Comparison of ENCODE assay signal across 10 mouse cellular contexts in genomic region chr12:85986540-85987443, GRCm38 (mm10).
DNase-seq lines count a peak whose midpoint lies in the region; ATAC-seq and TF ChIP-seq lines count a peak whose summit lies in the region.
"Had no signal": no experiment of that assay in that cellular context is flagged by ENCODE, and none has a peak within 500 bp of the region (broad histone marks: within the 10 kb centered on the region; RNA-seq: fewer than 3 reads in every experiment).

No protein-coding gene starts in this region.

- peaks cover 14 to 22% of the 10 kb centered on the region in 2 experiments for H3K4me1 ChIP-seq in heart, embryonic 14.5 days (ENCODE audit: control insufficient read depth in 2 of 2, insufficient read depth in 2 of 2, low read length in 2 of 2)
- H3K4me1 ChIP-seq in midbrain, postnatal 0 days (ENCODE audit: insufficient read depth, low read length) = no peaks in the 10 kb centered on the region; the same call in 1 of the 2 replicates
- H3K4me1 ChIP-seq in midbrain, embryonic 13.5 days (replicated peaks) = peaks cover 25% of the 10 kb centered on the region
- H3K4me1 ChIP-seq in heart, postnatal 0 days (ENCODE audit: control insufficient read depth, insufficient read depth) = peaks cover 24% of the 10 kb centered on the region
- H3K4me1 ChIP-seq: liver, embryonic 15.5 days had no signal

- H3K9ac ChIP-seq in heart, embryonic 14.5 days (ENCODE audit: low read length) = no peak overlapping the region
- H3K9ac ChIP-seq in midbrain, postnatal 0 days (replicated peaks; ENCODE audit: low read length, poor library complexity, severe bottlenecking) = no peak overlapping the region
- H3K9ac ChIP-seq in midbrain, embryonic 13.5 days (replicated peaks) = no peak overlapping the region
- no peak overlapping the region for H3K9ac ChIP-seq in heart, postnatal 0 days (replicated peaks; ENCODE audit: low read depth, low read length)
- H3K9ac ChIP-seq: liver, embryonic 15.5 days had no signal

- no peak for DNase-seq in heart, adult 8-10 months (ENCODE audit: low spot score)
- peak; percentile 69 for DNase-seq in midbrain, postnatal 0 days (ENCODE audit: low spot score)
- DNase-seq in heart, postnatal 0 days (ENCODE audit: low spot score) = no peak
- no peak for DNase-seq in liver
- DNase-seq in thymus, postnatal 36 days = no peak
- DNase-seq: gastrocnemius, postnatal 36 days had no signal

- H3ac ChIP-seq in myocyte (ENCODE audit: control insufficient read depth, insufficient read length) = no peak overlapping the region

- no peaks in the 10 kb centered on the region for H3K27me3 ChIP-seq in heart, embryonic 14.5 days (ENCODE audit: control insufficient read depth, insufficient read depth, low read length)
- H3K27me3 ChIP-seq in midbrain, postnatal 0 days (ENCODE audit: insufficient read depth, low read length) = no peaks in the 10 kb centered on the region
- H3K27me3 ChIP-seq in midbrain, embryonic 13.5 days = no peaks in the 10 kb centered on the region
- H3K27me3 ChIP-seq in heart, postnatal 0 days (ENCODE audit: control insufficient read depth, insufficient read depth, low read length) = no peaks in the 10 kb centered on the region
- no peaks in the 10 kb centered on the region for H3K27me3 ChIP-seq in myocyte (ENCODE audit: control insufficient read depth, insufficient read depth, insufficient read length)
- H3K27me3 ChIP-seq: liver, embryonic 15.5 days had no signal

- H3K79me2 ChIP-seq in myocyte (ENCODE audit: control insufficient read depth, insufficient read depth) = peaks cover 52% of the 10 kb centered on the region

- no peak for TF ChIP-seq POLR2A in myocyte (IDR thresholded peaks at IDR 0.05; ENCODE audit: insufficient read length, low read depth)

- no peaks in the 10 kb centered on the region for H3K36me3 ChIP-seq in heart, embryonic 14.5 days (ENCODE audit: control insufficient read depth, insufficient read depth, low read length)
- no peaks in the 10 kb centered on the region for H3K36me3 ChIP-seq in midbrain, postnatal 0 days (ENCODE audit: insufficient read depth, low read length)
- no peaks in the 10 kb centered on the region for H3K36me3 ChIP-seq in midbrain, embryonic 13.5 days
- no peaks in the 10 kb centered on the region for H3K36me3 ChIP-seq in heart, postnatal 0 days (replicated peaks; ENCODE audit: control insufficient read depth, insufficient read depth, low read length)
- H3K36me3 ChIP-seq in myocyte (ENCODE audit: control insufficient read depth, insufficient read depth) = no peaks in the 10 kb centered on the region
- H3K36me3 ChIP-seq: liver, embryonic 15.5 days had no signal

- 0 out of 2 replicates have a peak overlapping the region, but pooled peaks have one; percentile 4 for H3K4me2 ChIP-seq in heart, embryonic 14.5 days (ENCODE audit: low read length)
- no peak overlapping the region for H3K4me2 ChIP-seq in midbrain, postnatal 0 days (ENCODE audit: low read depth, low read length, poor library complexity, severe bottlenecking)
- H3K4me2 ChIP-seq in midbrain, embryonic 13.5 days (replicated peaks) = no peak overlapping the region
- no peak overlapping the region for H3K4me2 ChIP-seq in heart, postnatal 0 days (ENCODE audit: low read depth, low read length)
- H3K4me2 ChIP-seq in myocyte (ENCODE audit: low read depth) = peak overlapping the region; percentile 71
- H3K4me2 ChIP-seq: liver, embryonic 15.5 days had no signal

- TF ChIP-seq CTCF in midbrain, postnatal 0 days (IDR thresholded peaks at IDR 0.05) = no peak
- TF ChIP-seq CTCF in heart, postnatal 0 days (IDR thresholded peaks at IDR 0.05; ENCODE audit: low read depth) = no peak

- no peak for ATAC-seq in heart, embryonic 14.5 days (ENCODE audit: insufficient number of reproducible peaks, insufficient read depth, low FRiP score, low read depth)
- no peak for ATAC-seq in midbrain, postnatal 0 days (ENCODE audit: low FRiP score)
- ATAC-seq in midbrain, embryonic 13.5 days = no peak
- 0 out of 2 replicates have a peak, but pooled peaks have one; percentile 14 for ATAC-seq in heart, postnatal 0 days (ENCODE audit: insufficient read depth, low read depth)

- H3K9me3 ChIP-seq in heart, embryonic 14.5 days (ENCODE audit: control insufficient read depth, low read length) = no peaks in the 10 kb centered on the region
- H3K9me3 ChIP-seq in midbrain, postnatal 0 days (ENCODE audit: low read length) = no peaks in the 10 kb centered on the region
- H3K9me3 ChIP-seq in midbrain, embryonic 13.5 days = no peaks in the 10 kb centered on the region
- H3K9me3 ChIP-seq in heart, postnatal 0 days (replicated peaks; ENCODE audit: control insufficient read depth, low read length) = no peaks in the 10 kb centered on the region
- H3K9me3 ChIP-seq: liver, embryonic 15.5 days had no signal

- H3K4me3 ChIP-seq in heart, embryonic 14.5 days (ENCODE audit: control insufficient read depth in 1 of 2, insufficient read depth in 1 of 2, low read depth in 1 of 2, low read length in 2 of 2) = no peak overlapping the region
- H3K4me3 ChIP-seq in midbrain, postnatal 0 days (ENCODE audit: low read depth, low read length) = no peak overlapping the region
- H3K4me3 ChIP-seq in midbrain, embryonic 13.5 days (replicated peaks) = no peak overlapping the region
- no peak overlapping the region for H3K4me3 ChIP-seq in heart, postnatal 0 days (ENCODE audit: low read depth, low read length)
- H3K4me3 ChIP-seq in myocyte = no peak overlapping the region
- H3K4me3 ChIP-seq: liver, embryonic 15.5 days had no signal

- no peak for TF ChIP-seq EP300 in heart, postnatal 0 days (IDR thresholded peaks at IDR 0.05; ENCODE audit: low read depth)

- H3K27ac ChIP-seq in heart, embryonic 14.5 days (replicated peaks in 1 of 2; ENCODE audit: control insufficient read depth in 1 of 2, insufficient read depth in 1 of 2, low read depth in 2 of 2, low read length in 2 of 2) = peak overlapping the region; percentile 21 to 30; a peak in 2 of 4 replicates
- H3K27ac ChIP-seq in midbrain, postnatal 0 days (ENCODE audit: low read depth, low read length) = no peak overlapping the region
- no peak overlapping the region for H3K27ac ChIP-seq in midbrain, embryonic 13.5 days
- H3K27ac ChIP-seq in heart, postnatal 0 days (ENCODE audit: low read depth) = peak overlapping the region; percentile 31; the same call in 1 of the 2 replicates
- H3K27ac ChIP-seq: liver, embryonic 15.5 days had no signal

- 52% methylated on average over 13 of the region's 13 CpGs for WGBS in heart, embryonic 14.5 days
- WGBS in midbrain, postnatal 0 days = 43% methylated on average over 13 of the region's 13 CpGs
- 56% methylated on average over 13 of the region's 13 CpGs for WGBS in midbrain, embryonic 13.5 days
- 44% methylated on average over 13 of the region's 13 CpGs for WGBS in heart, postnatal 0 days

TF ChIP-seq in myocyte, 11 proteins besides CTCF, POLR2A, EP300 and RAD21:
- TF ChIP-seq TCF12 (IDR thresholded peaks at IDR 0.05; ENCODE audit: insufficient read depth, poor library complexity, severe bottlenecking) = no peak
- no peak for TF ChIP-seq USF1 (IDR thresholded peaks at IDR 0.05; ENCODE audit: low read depth)
- no peak for TF ChIP-seq TCF3 (IDR thresholded peaks at IDR 0.05; ENCODE audit: insufficient read length, low read depth)
- TF ChIP-seq MYOG (IDR thresholded peaks at IDR 0.05; ENCODE audit: control insufficient read depth in 1 of 3, insufficient read depth in 1 of 3, insufficient read length in 2 of 3, low read depth in 2 of 3) = no peak
- no peak for TF ChIP-seq MAX (IDR thresholded peaks at IDR 0.05; ENCODE audit: low read depth)
- no peak for TF ChIP-seq MYOD1 (IDR thresholded peaks at IDR 0.05; ENCODE audit: control insufficient read depth in 1 of 3, insufficient read length in 2 of 3, low read depth in 2 of 3)
- no peak for TF ChIP-seq CEBPB (IDR thresholded peaks at IDR 0.05; ENCODE audit: insufficient read depth, poor library complexity, severe bottlenecking)
- no peak for TF ChIP-seq E2F4 (IDR thresholded peaks at IDR 0.05; ENCODE audit: insufficient read depth)

Comparison
In these comparisons a context has a peak if more than half of its experiments do, and no peak if none do; other contexts are left out.
1. H3K4me2 ChIP-seq: peak in heart, embryonic 14.5 days (single experiment) and myocyte (single experiment); none in midbrain, postnatal 0 days (single experiment), midbrain, embryonic 13.5 days (single experiment) and heart, postnatal 0 days (single experiment).
2. H3K27ac ChIP-seq: peak in heart, embryonic 14.5 days (2 of 2) and heart, postnatal 0 days (single experiment); none in midbrain, postnatal 0 days (single experiment) and midbrain, embryonic 13.5 days (single experiment).